19 mouse cellular contexts compared by ENCODE assay signal in genomic region chr15:3397369-3398100, GRCm38 (mm10).
DNase-seq lines count a peak whose midpoint lies in the region; ATAC-seq lines count a peak whose summit lies in the region.
"Had no signal": no experiment of that assay in that cellular context is flagged by ENCODE, and none has a peak within 500 bp of the region (broad histone marks: within the 10 kb centered on the region; RNA-seq: fewer than 3 reads in every experiment).

No protein-coding gene starts in this region.

- peak; percentile 7 for DNase-seq in adrenal gland, adult 8-10 months
- DNase-seq in adrenal gland, postnatal 10 days, result no peak
- DNase-seq in lung, postnatal 14 days, result no peak
- DNase-seq in brain, adult 2 months (ENCODE audit: low read depth, low spot score), result peak; percentile 7
- no peak for DNase-seq in gastrocnemius, postnatal 25 days
- DNase-seq in midbrain, embryonic 14.5 days, result no peak
- DNase-seq: cerebellum, adult 8-10 months; gastrocnemius, adult 2 months; heart, postnatal 10 days; kidney, postnatal 25 days; liver had no signal

- no peak; the same call in 1 of the 2 replicates for ATAC-seq in lung, embryonic 16.5 days (ENCODE audit: low read depth)
- ATAC-seq in midbrain, embryonic 14.5 days (ENCODE audit: low FRiP score, low TSS enrichment), result no peak
- ATAC-seq: hindbrain, postnatal 0 days; intestine, postnatal 0 days; midbrain, embryonic 16.5 days had no signal

- WGBS in lung, embryonic 16.5 days, result 72% methylated on average over 3 of the region's 3 CpGs
- 88% methylated on average over 3 of the region's 3 CpGs for WGBS in midbrain, embryonic 14.5 days

- no peak overlapping the region for H3K9ac ChIP-seq in lung, embryonic 16.5 days (ENCODE audit: low read length)
- no peak overlapping the region for H3K9ac ChIP-seq in midbrain, embryonic 14.5 days (replicated peaks; ENCODE audit: low read length)

- no peaks in the 10 kb centered on the region for H3K9me3 ChIP-seq in lung, embryonic 16.5 days (ENCODE audit: control insufficient read depth, low read length)
- H3K9me3 ChIP-seq in midbrain, embryonic 14.5 days (ENCODE audit: control insufficient read depth, low read length), result no peaks in the 10 kb centered on the region
- H3K9me3 ChIP-seq: heart, embryonic 10.5 days; limb, embryonic 10.5 days had no signal

- no peak overlapping the region for H3K4me2 ChIP-seq in lung, embryonic 16.5 days (ENCODE audit: low read depth, low read length)
- no peak overlapping the region for H3K4me2 ChIP-seq in midbrain, embryonic 14.5 days (ENCODE audit: low read length)

- no peaks in the 10 kb centered on the region for H3K36me3 ChIP-seq in lung, embryonic 16.5 days (ENCODE audit: control insufficient read depth, insufficient read depth, low read length)
- H3K36me3 ChIP-seq in midbrain, embryonic 14.5 days (ENCODE audit: control insufficient read depth, insufficient read depth, low read length), result no peaks in the 10 kb centered on the region
- H3K36me3 ChIP-seq: heart, embryonic 10.5 days; limb, embryonic 10.5 days had no signal

- H3K27me3 ChIP-seq in lung, embryonic 16.5 days (ENCODE audit: control insufficient read depth, insufficient read depth, low read depth, low read length), result no peaks in the 10 kb centered on the region
- H3K27me3 ChIP-seq in midbrain, embryonic 14.5 days (ENCODE audit: control insufficient read depth, insufficient read depth, low read length), result no peaks in the 10 kb centered on the region

- H3K4me3 ChIP-seq in lung, embryonic 16.5 days (ENCODE audit: low read length), result no peak overlapping the region
- no peak overlapping the region for H3K4me3 ChIP-seq in midbrain, embryonic 14.5 days (replicated peaks; ENCODE audit: low read depth, low read length)
- H3K4me3 ChIP-seq: gastrocnemius, adult 2 months; heart, embryonic 10.5 days; layer of hippocampus, adult 2 months; limb, embryonic 10.5 days had no signal

- peaks cover 18% of the 10 kb centered on the region for H3K4me1 ChIP-seq in lung, embryonic 16.5 days (replicated peaks; ENCODE audit: control insufficient read depth, insufficient read depth, low read length)
- H3K4me1 ChIP-seq in midbrain, embryonic 14.5 days (ENCODE audit: control insufficient read depth, insufficient read depth, low read length), result no peaks in the 10 kb centered on the region

- H3K27ac ChIP-seq in lung, embryonic 16.5 days (ENCODE audit: low read length), result peak overlapping the region; percentile 8; the same call in 1 of the 2 replicates
- no peak overlapping the region for H3K27ac ChIP-seq in midbrain, embryonic 14.5 days (replicated peaks; ENCODE audit: low read depth, low read length)
- H3K27ac ChIP-seq: gastrocnemius, adult 2 months; heart, embryonic 10.5 days; hindbrain, postnatal 0 days; layer of hippocampus, adult 2 months; limb, embryonic 10.5 days; macrophage had no signal

Comparison
In these comparisons a context has a peak if more than half of its experiments do, and no peak if none do; other contexts are left out.
1. DNase-seq: peak in adrenal gland, adult 8-10 months (single experiment) and brain, adult 2 months (single experiment); none in adrenal gland, postnatal 10 days (single experiment), lung, postnatal 14 days (single experiment), gastrocnemius, postnatal 25 days (single experiment) and midbrain, embryonic 14.5 days (single experiment).